Mouse (Mus musculus): Measurements from ENCODE around the gene Mydgf.

Mydgf gene

DNA sequence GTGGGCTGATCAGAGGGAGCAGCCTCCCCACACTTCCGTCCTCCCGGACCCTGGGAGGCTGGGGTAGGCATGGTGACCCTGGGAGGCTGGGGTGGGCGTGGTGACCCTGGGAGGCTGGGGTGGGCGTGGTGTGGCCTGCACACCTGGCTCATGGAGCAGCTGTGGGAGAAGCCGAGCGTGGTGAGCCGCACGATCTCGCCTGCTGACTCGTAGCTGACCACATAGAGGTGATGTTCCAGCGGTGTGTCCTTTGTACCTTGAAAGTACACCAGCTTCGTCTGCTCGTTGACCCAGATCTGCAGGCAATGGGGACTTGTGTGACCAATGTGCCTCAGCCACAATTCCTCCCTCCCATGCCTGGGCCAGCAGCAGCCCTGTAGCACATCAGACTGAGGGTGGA lies 11.0 kb upstream of the Mydgf start:
- intact Hi-C loops (cut with DNase I) = loop anchor here (5.0 kb wide), 1 partner anchor 58 kb away; no protein-coding TSS in a partner anchor

DNA sequence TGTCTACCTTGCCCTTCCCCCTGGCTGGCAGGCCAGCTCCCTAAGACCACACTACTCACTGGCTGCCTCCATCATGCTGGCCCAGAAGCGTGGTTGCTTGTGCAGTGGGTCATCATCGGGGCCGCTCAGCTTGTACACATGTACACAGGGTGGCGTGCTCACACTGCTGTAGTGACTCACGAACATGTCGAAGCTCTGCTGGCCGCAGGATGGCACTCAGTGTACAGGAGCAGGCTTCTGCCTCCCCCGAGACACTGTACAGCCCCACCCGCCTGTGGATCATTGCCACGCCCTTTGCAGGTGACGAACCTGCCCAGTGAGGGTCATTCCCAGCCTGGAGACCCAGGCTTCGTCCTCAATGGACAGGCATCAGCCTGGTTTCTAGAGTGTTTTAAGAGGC lies 10.6 kb upstream of the Mydgf start:
- intact Hi-C loops (cut with DNase I) = no loop called here

DNA sequence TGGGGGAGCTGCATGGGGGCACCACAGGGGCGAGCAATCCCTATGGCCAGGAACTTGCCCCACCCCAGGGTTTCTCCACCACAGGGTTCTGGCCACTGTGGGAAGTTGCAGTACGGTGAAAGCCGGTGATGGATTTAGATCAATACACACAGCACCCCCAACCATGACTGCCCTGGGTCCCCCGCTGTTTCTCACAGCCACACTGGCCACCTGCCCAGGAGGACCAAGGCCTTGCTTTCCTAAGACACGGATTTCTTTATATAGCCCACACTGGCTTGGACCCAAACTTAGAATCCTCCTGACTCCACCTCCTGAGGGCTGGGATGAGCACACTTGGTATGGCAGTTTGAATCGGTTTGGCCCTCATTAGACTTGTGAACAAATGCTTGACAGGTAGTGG lies 7.5 kb upstream of the Mydgf start:
- intact Hi-C loops (cut with DNase I) = no loop called here

DNA sequence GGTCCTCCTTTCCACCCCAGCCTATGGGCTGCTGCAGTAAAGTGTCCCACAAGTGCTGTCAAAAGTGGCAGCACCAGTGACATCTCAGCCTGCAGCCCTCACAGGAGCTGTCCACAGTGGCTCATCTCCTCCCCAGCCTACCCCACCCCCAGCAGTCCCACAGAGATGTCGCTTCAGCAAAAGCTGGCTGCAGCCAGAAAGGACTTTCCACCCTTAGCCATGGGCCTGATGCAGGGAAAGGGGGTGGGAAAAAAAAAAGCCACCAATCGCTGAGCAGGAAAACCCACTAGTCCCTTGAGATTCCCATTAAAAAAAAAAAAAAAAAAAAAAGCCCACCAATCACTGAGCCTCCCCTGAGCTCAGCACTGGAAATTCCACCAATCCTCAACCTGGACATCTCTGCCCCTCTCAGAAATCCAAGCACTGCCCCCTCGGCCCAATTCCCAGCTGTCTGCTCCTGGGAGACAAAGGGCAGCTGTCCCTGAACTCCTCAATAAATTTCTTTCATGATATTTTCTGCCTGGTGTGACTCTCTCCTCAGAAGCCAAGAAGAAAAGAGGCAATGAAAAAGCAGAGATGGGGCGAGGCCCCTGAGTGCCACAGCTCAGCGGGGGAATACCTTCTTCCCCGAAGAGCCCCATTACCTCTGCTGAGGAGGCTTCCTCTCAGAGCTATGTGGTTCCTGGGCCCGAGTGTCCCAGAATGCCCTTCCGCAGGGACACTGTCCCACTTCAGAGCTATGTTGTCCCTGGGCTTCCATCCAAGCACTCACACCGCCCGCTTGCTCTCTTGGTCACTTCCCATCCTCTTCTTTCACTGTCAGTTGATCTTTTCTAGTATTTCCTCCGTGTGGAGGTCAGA lies 1.8 kb upstream of the Mydgf start:
- intact Hi-C loops (cut with DNase I) = no loop called here

DNA sequence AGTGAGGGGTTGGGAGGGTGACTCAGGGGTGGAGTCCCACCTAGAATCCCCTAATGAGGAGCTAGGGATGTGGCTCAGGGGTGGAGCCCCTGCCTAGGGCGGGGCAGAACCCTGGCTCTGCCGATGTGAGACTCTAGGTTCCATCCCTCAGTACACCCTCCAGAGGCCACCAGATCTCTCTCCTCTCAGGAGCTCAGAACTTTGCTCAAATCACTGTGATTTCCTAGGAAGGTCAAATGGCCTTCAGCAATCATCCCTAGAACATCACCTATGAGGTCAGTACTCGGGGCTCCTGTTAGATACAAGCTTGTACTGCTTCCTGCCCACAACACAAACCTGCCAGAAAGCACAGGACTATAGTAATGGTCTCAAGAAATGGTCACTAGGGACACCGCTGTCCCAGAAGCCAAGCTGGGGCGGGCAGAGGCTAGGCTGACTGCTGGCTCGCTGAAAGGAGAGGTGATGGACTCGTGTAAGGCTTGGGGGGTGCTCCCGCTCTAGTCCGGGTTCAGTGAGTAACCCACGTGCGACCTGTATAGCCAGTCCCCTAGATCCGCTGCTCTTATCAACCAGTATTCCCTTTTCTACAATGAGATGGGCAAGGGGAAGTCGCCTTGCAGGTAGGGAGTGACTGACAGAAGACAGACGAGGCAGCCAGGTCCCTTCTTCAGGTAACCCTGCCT lies 604 bp downstream of the Mydgf start:
- intact Hi-C loops (cut with DNase I) = no loop called here

DNA sequence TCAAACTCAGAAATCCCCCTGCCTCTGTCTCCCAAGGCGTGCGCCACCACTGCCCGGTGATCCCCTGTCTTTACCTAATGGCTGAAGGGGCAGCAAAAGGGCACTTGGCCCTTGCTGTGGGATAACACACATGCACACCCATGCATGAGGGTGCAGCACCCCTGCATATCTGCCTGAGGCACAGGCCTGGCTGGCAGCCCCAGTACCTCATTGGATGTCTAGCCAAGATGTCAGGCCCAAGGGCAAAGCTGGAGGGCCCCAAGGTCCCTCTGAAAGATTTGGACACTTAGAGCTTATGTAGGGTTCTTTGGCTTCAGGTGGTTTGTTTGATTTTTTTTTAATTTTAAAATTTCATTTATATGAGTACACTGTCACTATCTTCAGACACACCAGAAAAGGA lies 8.3 kb downstream of the Mydgf start:
- intact Hi-C loops (cut with DNase I) = no loop called here

DNA sequence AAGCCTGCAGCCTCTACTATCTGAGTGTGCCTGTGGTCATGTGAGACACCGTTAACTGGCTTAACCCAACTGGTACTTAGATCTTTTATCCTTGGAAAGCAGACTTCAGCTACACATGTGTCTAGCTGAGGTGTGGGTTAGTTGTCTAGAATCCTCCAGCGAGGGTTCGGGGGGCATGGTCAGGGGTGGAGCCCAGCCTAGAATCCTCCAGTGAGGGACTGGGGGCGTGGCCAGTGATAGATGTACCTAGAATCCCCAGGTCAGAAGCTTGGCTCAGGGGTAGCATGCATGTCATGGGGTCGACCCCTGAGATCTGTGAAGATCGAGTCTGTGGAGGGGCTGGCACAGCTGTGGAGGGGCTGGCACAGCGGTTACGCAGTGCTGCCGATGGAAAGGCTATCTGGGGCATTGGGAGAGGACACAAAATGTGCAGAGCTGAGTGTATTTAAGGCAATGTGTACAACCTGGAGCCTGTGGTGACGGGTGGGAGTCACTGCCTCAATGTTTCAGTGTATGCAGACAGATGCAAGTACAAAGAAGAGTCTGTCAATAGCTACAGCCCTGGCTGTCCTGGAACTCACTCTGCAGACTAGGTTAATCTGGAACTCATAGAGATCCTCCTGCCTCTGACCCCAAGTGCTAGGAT lies 10.2 kb downstream of the Mydgf start:
- intact Hi-C loops (cut with DNase I) = no loop called here

DNA sequence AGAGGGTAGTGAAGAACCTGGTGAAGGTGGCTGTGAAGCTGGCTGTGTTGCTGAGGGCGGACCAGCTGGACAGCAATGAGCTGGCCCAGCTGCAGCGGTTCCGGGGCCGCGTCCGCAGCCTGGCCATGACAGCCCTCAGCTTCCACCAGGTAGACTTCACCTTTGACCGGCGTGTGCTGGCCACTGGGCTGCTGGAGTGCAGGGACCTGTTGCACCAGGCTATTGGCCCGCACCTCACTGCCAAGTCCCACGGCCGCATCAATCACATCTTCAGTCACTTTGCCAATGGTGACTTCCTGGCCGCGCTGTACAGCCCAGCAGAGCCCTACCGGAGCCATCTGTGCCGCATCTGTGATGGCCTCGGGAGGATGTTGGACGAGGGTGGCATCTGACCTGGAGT lies 11.8 kb downstream of the Mydgf start:
- intact Hi-C loops (cut with DNase I) = no loop called here

DNA sequence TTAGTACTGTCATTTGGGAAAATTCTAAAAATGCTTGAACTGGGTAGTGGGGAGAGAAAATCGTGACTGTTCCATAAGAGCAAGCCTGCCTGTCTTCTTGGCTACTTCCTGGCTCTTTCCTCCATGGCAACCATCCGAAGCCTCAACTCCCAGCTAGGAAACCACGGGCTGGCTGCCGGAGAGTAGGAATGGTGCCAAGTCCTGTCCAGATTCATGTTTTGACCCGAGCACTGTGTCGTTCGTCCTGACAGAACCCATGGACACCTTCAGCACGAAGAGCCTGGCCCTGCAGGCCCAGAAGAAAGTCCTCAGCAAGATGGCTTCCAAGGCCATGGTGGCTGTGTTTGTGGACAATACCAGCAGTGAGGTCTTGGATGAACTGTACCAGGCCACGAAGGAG lies 12.3 kb downstream of the Mydgf start:
- intact Hi-C loops (cut with DNase I) = no loop called here

DNA sequence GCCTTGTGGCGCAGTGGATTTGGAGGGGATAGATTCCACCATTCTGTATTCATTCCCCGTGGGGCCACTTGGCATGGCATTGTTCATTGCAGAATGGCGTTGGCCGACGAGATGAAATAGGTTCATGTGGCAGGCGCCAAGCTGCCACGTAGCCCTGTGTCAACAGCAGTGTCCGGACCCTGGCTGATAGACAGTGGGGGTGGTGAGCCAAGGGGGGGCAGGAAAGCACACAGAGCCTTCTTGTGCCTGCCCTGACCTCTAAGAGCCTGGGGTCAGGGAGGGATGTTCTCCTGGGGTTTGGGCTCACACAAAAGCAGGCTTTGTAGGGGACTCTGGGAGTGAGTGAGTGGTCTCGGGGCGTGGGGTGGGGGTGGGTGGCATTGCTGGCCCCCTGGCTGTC lies 13.1 kb downstream of the Mydgf start:
- intact Hi-C loops (cut with DNase I) = no loop called here

DNA sequence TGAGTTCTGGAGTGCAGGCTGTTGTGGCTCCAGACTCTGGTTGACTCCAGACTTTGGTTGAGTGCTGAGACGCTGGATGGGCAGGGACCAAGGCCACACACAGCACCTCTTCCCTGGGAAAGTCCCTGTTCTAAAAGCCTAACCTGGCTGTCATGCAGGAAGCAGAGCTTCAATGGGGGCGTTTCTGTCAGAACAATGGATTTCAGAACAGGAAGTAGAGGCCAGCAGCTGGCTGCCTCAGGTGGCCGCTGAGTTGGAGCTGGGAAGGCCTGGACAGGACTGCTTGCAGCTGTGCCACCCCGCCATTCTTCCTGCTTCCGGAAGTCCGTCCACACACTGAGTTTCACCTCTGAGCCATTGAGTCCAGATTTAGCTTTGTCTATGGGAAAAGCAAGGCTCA lies 13.9 kb downstream of the Mydgf start:
- intact Hi-C loops (cut with DNase I) = no loop called here

DNA sequence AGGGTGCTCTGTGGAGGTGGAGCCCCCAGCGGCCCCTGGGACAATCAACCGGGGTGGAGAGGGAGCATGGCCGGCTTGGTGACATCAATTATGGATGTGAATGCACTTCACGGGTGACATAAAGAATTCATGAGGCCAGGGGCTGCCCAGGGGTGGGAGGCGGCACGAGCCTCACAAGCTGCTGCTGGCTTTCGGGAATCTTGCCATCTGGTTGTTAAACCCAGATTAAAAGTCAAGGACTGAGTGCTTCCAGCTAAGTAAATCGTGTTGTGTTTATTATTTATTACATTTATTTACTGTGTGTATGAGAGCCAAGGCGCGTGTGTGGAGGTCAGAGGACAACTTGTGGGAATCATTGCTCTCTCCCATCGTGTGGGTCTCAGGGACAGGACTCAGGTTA lies 18.0 kb downstream of the Mydgf start:
- intact Hi-C loops (cut with DNase I) = no loop called here

DNA sequence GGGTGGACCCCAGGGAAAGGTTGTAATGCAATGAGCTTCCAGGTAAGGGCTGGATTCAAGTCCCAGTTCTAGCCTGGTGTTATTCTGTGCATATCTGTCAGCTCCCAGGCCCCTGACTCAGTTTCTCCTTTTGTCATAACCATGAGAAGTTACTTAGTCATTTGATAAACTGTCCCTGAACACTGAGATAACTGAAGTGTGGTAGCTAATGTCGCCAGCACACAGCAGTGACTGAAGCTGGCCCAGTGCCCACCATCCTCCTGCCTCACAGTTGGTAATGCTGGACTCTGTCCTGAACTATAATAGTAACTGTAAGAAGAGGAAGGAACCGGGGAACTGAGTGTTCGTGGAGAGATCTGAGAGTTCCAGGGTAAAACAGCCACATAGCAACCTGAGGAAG lies 19.2 kb downstream of the Mydgf start:
- intact Hi-C loops (cut with DNase I) = no loop called here

DNA sequence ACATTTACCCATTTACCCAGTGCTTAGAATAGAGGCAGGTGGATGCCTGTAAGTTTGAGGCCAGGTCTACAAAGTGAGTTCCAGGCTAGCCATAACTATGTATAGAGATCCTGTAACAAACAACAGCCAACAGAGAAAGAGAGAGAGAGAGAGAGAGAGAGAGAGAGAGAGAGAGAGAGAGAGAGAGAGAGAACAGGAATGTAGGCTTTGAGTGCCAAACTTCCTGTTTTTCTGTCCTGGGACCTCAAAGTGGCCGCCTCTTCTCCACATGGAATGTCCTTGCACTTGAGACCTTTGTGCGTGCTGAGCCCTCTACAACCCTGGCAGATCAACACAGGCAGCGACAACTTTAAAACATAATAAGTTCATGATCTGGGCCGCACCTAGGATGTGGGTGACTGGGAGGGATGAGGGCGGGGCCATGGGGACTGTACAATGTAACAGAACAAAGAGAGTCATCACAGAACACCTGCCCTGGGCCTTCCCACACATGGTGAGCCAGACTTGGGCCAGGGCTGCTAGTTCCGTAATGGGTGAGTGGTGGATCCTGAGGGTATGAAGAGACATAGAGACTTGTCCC lies 20.1 kb downstream of the Mydgf start:
- intact Hi-C loops (cut with DNase I) = no loop called here

DNA sequence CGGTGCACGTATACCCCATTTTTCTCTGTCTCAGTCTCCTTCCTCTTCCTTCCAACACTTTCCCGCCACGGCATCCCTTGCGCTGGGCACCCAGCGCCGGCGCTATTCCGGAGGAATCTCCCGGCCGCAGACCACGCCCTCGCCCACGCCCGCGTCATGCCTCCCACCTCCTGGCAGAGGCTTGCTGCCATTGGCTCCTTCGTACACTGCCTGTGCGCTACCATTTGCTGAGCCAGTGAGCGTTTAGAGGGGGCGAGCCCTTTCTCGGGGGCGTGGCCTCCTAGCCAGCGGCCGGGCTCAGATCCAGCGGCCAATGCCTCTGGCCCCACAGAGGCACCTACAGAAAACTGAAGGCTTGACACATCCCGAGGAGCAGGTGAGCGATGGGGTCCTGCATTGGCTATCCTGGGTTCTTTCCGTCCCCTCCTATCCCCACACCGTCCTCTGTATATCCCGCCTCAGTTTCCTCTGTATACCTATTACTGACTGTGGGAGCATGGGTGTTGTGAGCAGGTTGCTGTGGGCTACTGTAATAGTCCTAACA lies 21.4 kb downstream of the Mydgf start, which contains the start of gene Tnfaip8l1:
Gene Tnfaip8l1 (plus strand): TSS at position 247 of the 544 bp plus-strand sequence.
- intact Hi-C loops (cut with DNase I) = no loop called here

DNA sequence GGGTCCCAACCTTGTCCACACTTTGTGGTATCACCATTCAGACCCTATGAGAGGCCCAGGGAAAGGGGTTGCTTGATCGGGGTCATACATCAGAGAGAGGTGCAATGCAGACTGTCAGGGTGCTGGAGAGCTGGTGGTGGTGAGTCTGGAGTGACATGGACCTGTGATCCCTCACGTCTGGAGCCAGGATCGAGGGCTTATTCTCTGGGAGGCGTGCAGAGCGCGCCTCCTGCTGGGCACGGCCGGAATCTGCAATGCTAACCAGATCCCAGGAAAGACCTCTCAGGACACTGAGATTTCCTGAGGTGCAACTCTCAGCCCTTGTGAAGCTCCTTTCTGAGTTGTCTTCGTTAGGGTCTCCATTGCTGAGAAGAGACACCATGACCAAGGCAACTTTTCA lies 24.0 kb downstream of the Mydgf start:
- intact Hi-C loops (cut with DNase I) = loop anchor here (2.0 kb wide), 1 partner anchor 27 kb away; no protein-coding TSS in a partner anchor

DNA sequence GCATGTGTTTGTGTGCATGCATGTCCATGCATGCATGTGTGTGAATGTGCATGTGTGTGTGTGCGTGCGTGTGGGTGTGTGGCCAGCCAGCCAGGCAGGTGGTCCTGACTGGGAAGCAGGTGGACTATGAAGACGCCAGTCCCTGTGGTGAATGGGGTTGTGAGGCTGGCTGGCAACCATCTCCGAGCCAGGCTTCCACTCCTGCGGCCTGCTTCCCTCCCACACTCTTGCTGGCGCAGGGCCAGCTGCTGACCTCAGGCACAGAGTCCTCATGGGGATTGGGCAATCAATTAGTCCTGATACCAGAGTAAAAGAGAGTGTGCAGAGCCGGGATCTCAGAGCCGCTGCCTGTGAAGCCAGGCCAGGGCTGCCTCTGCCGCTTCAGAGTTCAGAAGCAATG lies 30.1 kb downstream of the Mydgf start:
- intact Hi-C loops (cut with DNase I) = no loop called here

DNA sequence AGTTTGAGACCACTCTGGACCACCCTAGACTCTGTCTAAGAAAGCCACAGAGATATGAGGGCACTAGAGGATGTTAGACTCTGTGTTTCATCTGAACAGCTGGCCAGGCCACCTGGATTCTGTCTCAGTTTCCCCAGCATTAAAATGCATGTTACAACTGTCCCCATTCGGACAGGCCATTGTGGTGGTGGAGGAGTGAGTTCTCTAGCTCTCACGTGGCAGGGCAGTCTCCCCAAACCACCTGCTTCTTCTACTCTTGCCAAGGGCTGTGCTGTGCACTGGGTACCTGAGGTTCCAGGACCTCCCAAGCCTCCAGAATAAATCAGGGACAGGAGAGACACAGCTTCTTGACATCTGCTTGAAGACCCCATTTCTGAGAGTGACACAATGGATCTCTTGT lies 33.8 kb downstream of the Mydgf start:
- intact Hi-C loops (cut with DNase I) = no loop called here

DNA sequence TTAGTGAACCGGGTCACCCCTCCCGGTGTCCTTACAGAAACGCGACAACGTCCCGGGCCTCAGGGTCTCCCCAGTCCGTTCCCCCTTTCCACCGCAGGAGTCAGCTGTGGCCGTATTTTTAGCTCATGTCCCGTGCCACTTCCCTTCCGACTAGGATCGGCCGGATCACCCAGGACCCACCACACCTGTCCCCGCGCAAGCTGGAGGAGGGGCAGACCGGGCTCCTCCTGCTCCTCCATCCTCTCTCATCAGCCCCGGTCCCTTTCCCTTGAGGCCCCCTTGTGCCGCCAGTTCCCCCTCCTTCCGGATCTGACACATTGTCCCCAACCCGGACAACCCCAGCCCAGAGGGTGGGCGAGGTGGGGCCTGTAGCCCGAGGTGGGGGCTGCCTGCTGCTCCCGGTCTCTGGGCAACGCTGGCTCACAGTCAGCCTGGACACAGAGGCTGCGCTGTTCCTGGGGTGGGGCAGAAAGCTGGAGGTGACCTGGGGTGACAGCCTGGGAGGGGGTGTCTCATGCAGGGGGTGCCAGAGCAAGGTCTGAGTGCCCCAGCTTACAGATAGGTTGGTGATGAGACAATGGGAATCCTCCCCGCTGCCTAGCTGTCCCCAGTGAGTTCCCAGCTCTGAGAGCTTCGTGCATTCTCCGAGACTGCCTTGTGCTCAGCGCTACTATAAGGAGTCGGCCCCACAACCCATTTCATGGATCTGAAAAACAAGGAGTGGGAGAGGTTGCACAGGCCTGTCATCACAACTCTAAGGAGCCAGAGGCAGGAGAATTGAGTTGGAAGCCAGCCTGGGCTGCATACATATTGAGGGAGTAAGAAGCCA lies 34.7 kb downstream of the Mydgf start:
- intact Hi-C loops (cut with DNase I) = no loop called here

DNA sequence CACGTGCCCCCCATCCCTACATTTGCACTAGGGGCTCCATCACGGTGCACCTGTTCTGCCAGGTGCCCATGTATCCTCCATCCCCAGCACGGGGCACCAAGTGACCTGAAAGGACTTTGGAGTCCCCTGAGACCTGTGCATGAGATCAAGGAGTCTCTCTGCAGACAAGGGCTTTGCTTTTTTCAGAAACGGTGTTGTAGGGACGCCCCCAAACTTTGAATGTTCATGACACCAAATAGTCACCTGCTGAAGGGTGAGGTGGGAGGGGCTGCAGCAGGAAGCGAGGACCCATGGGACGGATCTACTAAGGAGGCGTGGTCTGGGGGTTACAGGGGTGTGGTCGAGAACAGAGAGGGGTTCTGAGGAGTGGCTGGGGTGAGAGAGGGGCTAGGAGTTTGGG lies 35.4 kb downstream of the Mydgf start:
- intact Hi-C loops (cut with DNase I) = no loop called here

DNA sequence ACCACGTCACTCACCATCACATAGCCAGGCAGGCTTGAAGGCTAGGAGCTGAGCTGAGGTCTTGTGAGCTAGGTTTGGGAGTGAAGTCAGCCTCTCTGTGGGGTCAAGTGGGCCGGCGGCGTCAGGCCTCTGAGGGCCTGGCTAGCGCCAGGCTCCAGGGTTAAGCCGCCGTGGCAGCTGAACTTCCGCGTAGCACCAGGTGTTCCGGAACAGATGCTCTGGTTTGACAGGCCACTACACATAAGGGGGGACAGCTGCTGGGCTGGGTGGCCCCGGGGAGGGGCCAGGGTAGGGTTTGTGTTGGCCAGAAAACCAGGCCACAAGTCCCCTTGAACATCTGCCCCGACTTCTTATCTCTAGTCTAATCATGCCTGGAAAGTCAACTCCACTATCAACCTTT lies 36.3 kb downstream of the Mydgf start:
- intact Hi-C loops (cut with DNase I) = no loop called here
